ENCODE assay signal across 10 mouse cellular contexts in the genomic region with DNA sequence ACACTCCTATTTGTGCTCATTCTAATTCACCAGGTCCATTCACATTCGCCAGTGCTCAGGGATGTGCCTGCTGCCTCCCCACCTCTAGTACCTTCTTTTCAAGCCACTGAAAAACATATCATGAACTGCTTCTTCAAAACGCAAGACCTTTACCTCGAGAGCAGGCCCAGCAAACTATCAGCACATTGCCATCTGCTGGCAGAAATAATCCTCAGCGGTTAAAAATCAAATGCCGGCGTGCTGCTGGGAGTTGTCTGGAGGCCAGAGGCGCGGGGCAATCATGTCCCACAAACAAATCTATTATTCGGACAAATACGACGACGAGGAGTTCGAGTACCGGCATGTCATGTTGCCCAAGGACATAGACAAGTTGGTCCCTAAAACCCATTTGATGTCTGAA. TPM values are rescaled to one million over a fixed set of nuclear protein-coding genes. Genes with fewer than 3 reads are reported as not detected.
A peak's percentile ranks its signal among the peaks of the same experiment; 100 is the strongest.
DNase-seq lines count a peak whose midpoint lies in the region; ATAC-seq and TF ChIP-seq lines count a peak whose summit lies in the region.
"Had no signal": no experiment of that assay in that cellular context is flagged by ENCODE, and none has a peak within 500 bp of the region (broad histone marks: within the 10 kb centered on the region; RNA-seq: fewer than 3 reads in every experiment).

No protein-coding gene starts in this region.

- H3K4me3 ChIP-seq in gastrocnemius, adult 2 months, result no peak overlapping the region
- no peak overlapping the region for H3K4me3 ChIP-seq in embryonic facial prominence, embryonic 14.5 days (ENCODE audit: low read depth, low read length)
- H3K4me3 ChIP-seq: liver, embryonic 15.5 days had no signal

- intact Hi-C loops in gastrocnemius, adult 2 months (cut with DNase I), result loop anchor here (2.0 kb wide), 1 partner anchor 94 kb away; no protein-coding TSS in a partner anchor

- 31% methylated on average over 14 of the region's 14 CpGs for WGBS in embryonic facial prominence, embryonic 14.5 days

- H3K27me3 ChIP-seq in embryonic facial prominence, embryonic 14.5 days (replicated peaks; ENCODE audit: control insufficient read depth, insufficient read depth, low read length), result no peaks in the 10 kb centered on the region
- H3K27me3 ChIP-seq: liver, embryonic 15.5 days had no signal

- H3K9me3 ChIP-seq in embryonic facial prominence, embryonic 14.5 days (ENCODE audit: control insufficient read depth, low read length), result no peaks in the 10 kb centered on the region
- H3K9me3 ChIP-seq: liver, embryonic 15.5 days had no signal

- DNase-seq in gastrocnemius, adult 2 months, result peak; percentile 25
- DNase-seq in gastrocnemius, postnatal 25 days, result no peak
- DNase-seq in B cell, adult 2 months, result peak; percentile 32 to 39
- DNase-seq in adrenal gland, postnatal 25 days, result peak; percentile 18
- peak; percentile 44 for DNase-seq in embryonic facial prominence, embryonic 14.5 days (ENCODE audit: low spot score)
- DNase-seq in layer of hippocampus, adult 9-10 months (ENCODE audit: low spot score), result peak; percentile 51
- peak; percentile 38 for DNase-seq in lung, postnatal 14 days
- DNase-seq in testis, postnatal 14 days (ENCODE audit: low spot score), result peak; percentile 32

- H3K9ac ChIP-seq in embryonic facial prominence, embryonic 14.5 days (ENCODE audit: low read depth, low read length), result no peak overlapping the region
- H3K9ac ChIP-seq: liver, embryonic 15.5 days had no signal

- no peaks in the 10 kb centered on the region for H3K4me1 ChIP-seq in embryonic facial prominence, embryonic 14.5 days (ENCODE audit: control insufficient read depth, insufficient read depth, low read length)
- H3K4me1 ChIP-seq: liver, embryonic 15.5 days had no signal

- ATAC-seq in embryonic facial prominence, embryonic 14.5 days (ENCODE audit: low read depth), result no peak

- no peak overlapping the region for H3K27ac ChIP-seq in gastrocnemius, adult 2 months
- no peak overlapping the region for H3K27ac ChIP-seq in embryonic facial prominence, embryonic 14.5 days (replicated peaks; ENCODE audit: low read depth, low read length)
- H3K27ac ChIP-seq: liver, embryonic 15.5 days had no signal

- TF ChIP-seq CTCF in gastrocnemius, adult 2 months (IDR thresholded peaks at IDR 0.05), result peak; percentile 50

- H3K36me3 ChIP-seq in embryonic facial prominence, embryonic 14.5 days (ENCODE audit: control insufficient read depth, insufficient read depth, low read length), result no peaks in the 10 kb centered on the region
- H3K36me3 ChIP-seq: liver, embryonic 15.5 days had no signal

- no peak overlapping the region for H3K4me2 ChIP-seq in embryonic facial prominence, embryonic 14.5 days (ENCODE audit: low read depth, low read length)
- H3K4me2 ChIP-seq: liver, embryonic 15.5 days had no signal

RNA-seq across cellular contexts. Expression of gene Cks1brt, which starts 19.6 kb away (rescaled TPM):
- not detected for total RNA-seq in gastrocnemius, adult 2 months (2021)
- total RNA-seq in gastrocnemius, postnatal 25 days (2021), result not detected
- total RNA-seq in adrenal gland, postnatal 25 days (2021), result not detected in 2 replicates
- not detected in 2 replicates for polyA plus RNA-seq in embryonic facial prominence, embryonic 14.5 days (2014; fragmentation: Nextera tagmentation; extraction: Ambion mirVana)
- total RNA-seq: adrenal gland, postnatal 4 days had no signal
- polyA plus RNA-seq: liver, embryonic 15.5 days had no signal

RNA-seq across cellular contexts. Expression of gene Zfp791, which starts 48.4 kb away (rescaled TPM):
- total RNA-seq in gastrocnemius, adult 2 months (2021), result 1 to 10 TPM in 1 of 2 experiments, under 1 TPM in 1; 0.84 to 1.2 TPM
- total RNA-seq in gastrocnemius, postnatal 25 days (2021), result 1 to 10 TPM in 1 of 2 experiments, under 1 TPM in 1; 1.00 to 1.4 TPM
- total RNA-seq in adrenal gland, postnatal 25 days (2021), result 1.5 and 2.4 TPM in 2 replicates
- 1.6 TPM in 2 replicates for polyA plus RNA-seq in embryonic facial prominence, embryonic 14.5 days (2014; fragmentation: Nextera tagmentation; extraction: Ambion mirVana)

RNA-seq across cellular contexts. Expression of gene Olfr371, which starts 54.5 kb away (rescaled TPM):
- total RNA-seq in gastrocnemius, adult 2 months (2021), result not detected
- not detected for total RNA-seq in gastrocnemius, postnatal 25 days (2021)
- total RNA-seq in adrenal gland, postnatal 25 days (2021), result not detected in 2 replicates
- polyA plus RNA-seq in embryonic facial prominence, embryonic 14.5 days (2014; fragmentation: Nextera tagmentation; extraction: Ambion mirVana), result 0.18 TPM in 1 of 2 replicates, not detected in the other
- total RNA-seq: adrenal gland, postnatal 4 days had no signal
- polyA plus RNA-seq: liver, embryonic 15.5 days had no signal
